Mouse (Mus musculus) kidney, adult 2 months (tissue): ENCODE data around the gene Baiap3. TPM values are rescaled to one million over a fixed set of nuclear protein-coding genes. Genes with fewer than 3 reads are reported as not detected.
A peak's percentile ranks its signal among the peaks of the same experiment; 100 is the strongest.

Experiments used
- DNase-seq: peaks from one replicate; pipeline ENCODE4 v3.0.0; 2021
- H3K27ac ChIP-seq: fragments of 200-500 bp; 2 replicates; pipeline ENCODE4 v1.5.1; 2012; ENCODE audit warnings: low read depth, low read length, control low read depth, inconsistent platforms; ENCODE audit not compliant: insufficient read depth
- H3K27me3 ChIP-seq: fragments of 200-500 bp; replicated peaks from 2 replicates; pipeline ENCODE4 v1.6.1; 2012; ENCODE audit warnings: mild to moderate bottlenecking, moderate library complexity, low read length, inconsistent platforms; ENCODE audit not compliant: control insufficient read depth, insufficient read depth
- H3K36me3 ChIP-seq: fragments of 200-500 bp; 2 replicates; pipeline ENCODE4 v1.6.1; 2012; ENCODE audit warnings: mild to moderate bottlenecking, moderate library complexity, low read length, inconsistent platforms; ENCODE audit not compliant: control insufficient read depth, insufficient read depth
- H3K4me1 ChIP-seq: fragments of 200-500 bp; 2 replicates; pipeline ENCODE4 v1.6.1; 2011; ENCODE audit warnings: low read length; ENCODE audit not compliant: control insufficient read depth, insufficient read depth
- H3K4me3 ChIP-seq: fragments of 200-500 bp; 2 replicates; pipeline ENCODE4 v1.5.1; 2011; ENCODE audit warnings: mild to moderate bottlenecking, low read depth, low read length, control low read depth; ENCODE audit not compliant: insufficient read depth
- CTCF ChIP-seq: fragments of 200-500 bp; conservative IDR thresholded peaks from 2 replicates; pipeline ENCODE4 v1.5.1; 2011; ENCODE audit warnings: low read depth, mild to moderate bottlenecking, control low read depth, low read length, moderate library complexity, mixed read lengths; ENCODE audit not compliant: insufficient read depth, insufficient read length
- POLR2A ChIP-seq: fragments of 200-500 bp; IDR thresholded peaks from one replicate; pipeline ENCODE4 v1.6.1; 2011; ENCODE audit warnings: low read depth, low read length, control low read depth
- WGBS: fragments of 180-500 bp; shearing (Covaris S2); methylation state at CpG from one replicate; pipeline ENCODE4 v1.1.7; 2018; 5-methylcytosine and 5-hydroxymethylcytosine counted together
- polyA plus RNA-seq: library from polyadenylated mRNA; depleted of rRNA; stranded (reverse); fragments of >200 nt; gene quantifications from 2 replicates; pipeline ENCODE4 v1.2.3, GENCODE M21; 2012; rRNA removed

Baiap3 gene
- polyA plus RNA-seq, 1 experiment: 5.6 TPM

GRCm38 (mm10) chr17:25210680-25211466 is 45.3 kb downstream of the Baiap3 start:
- TF ChIP-seq POLR2A (no peak), CTCF (no peak)
- WGBS: 68% methylated on average over 15 of the region's 15 CpGs
- peak overlapping the region; percentile 60 for H3K27ac ChIP-seq
- DNase-seq: peak; percentile 87
- H3K27me3 ChIP-seq: no peaks in the 10 kb centered on the region
- peaks cover 3% of the 10 kb centered on the region; the same call in 1 of the 2 replicates for H3K4me1 ChIP-seq
- H3K36me3 ChIP-seq: peaks cover 2% of the 10 kb centered on the region; the same call in 1 of the 2 replicates
- H3K4me3 ChIP-seq: no peak overlapping the region

DNA sequence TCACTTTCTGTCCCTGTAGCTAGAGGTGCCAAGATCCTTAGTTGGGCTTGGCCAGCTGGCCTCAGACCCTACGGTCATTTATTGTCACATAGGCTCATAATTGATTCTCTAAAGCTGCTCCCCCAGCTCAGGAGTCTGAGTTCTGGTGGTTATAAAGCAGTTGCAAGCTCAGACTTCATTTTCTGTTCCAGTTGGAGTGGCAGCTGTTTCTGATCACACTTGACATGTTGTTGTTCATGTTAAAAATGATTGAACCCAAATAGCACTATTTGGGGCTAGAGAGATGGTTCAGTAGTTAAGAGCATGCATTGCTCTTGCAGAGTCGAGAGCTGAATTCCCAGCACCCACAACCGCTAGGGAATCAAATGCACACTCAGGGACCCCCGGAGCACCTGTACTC is 46.2 kb downstream of the Baiap3 start:
- Histone ChIP-seq H3K27ac (peak overlapping the region; percentile 30), H3K27me3 (no peaks in the 10 kb centered on the region), H3K4me1 (peaks cover 3% of the 10 kb centered on the region; the same call in 1 of the 2 replicates), H3K36me3 (no peaks in the 10 kb centered on the region; the same call in 1 of the 2 replicates), H3K4me3 (no peak overlapping the region)
- 80% methylated on average over 4 of the region's 4 CpGs for WGBS
- DNase-seq: peak; percentile 55
- no peak for TF ChIP-seq CTCF
- TF ChIP-seq POLR2A: no peak

DNA sequence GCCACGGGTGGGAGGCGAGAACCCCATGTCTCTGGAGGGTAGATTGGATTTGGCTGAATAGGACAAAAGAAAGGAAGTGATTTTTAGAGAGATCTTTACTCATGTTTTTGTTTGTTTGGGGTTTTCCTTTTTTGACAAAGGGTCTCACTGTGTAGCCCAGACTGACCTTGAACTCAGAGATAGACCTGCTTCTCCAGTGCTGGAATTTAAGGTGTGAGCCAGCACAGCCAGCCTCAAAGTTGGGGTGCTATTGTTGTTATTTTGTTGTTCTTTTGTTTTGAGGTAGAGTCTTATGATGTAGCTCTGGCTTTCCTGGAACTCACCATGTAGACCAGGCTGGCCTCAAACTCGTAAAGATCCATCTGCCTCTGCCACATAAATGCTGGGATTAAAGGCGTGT is 53.8 kb downstream of the Baiap3 start:
- TF ChIP-seq CTCF (no peak), POLR2A (no peak)
- Histone ChIP-seq H3K27ac (no peak overlapping the region), H3K36me3 (no peaks in the 10 kb centered on the region; the same call in 1 of the 2 replicates), H3K4me1 (no peaks in the 10 kb centered on the region), H3K4me3 (no peak overlapping the region), H3K27me3 (no peaks in the 10 kb centered on the region)
- no peak for DNase-seq
- 97% methylated on average over 4 of the region's 4 CpGs for WGBS

Other genes with a start within 250 kb of the Baiap3 start
- gene Cramp1l, start 240.6 kb downstream of the Baiap3 start, polyA plus RNA-seq: 11.9 and 13.3 TPM in 2 replicates
- 10.1 and 10.6 TPM in 2 replicates for gene Ift140, start 240.3 kb downstream of the Baiap3 start, polyA plus RNA-seq
- 93.4 and 100 TPM in 2 replicates for gene Tmem204, start 172.8 kb downstream of the Baiap3 start, polyA plus RNA-seq
- gene Telo2, start 140.4 kb downstream of the Baiap3 start, polyA plus RNA-seq: 11.6 and 13.3 TPM in 2 replicates
- gene Ptx4, start 135.6 kb downstream of the Baiap3 start, polyA plus RNA-seq: not detected in 2 replicates
- 42.6 and 51.3 TPM in 2 replicates for gene Clcn7, start 123.0 kb downstream of the Baiap3 start, polyA plus RNA-seq
- gene Ccdc154, start 93.9 kb downstream of the Baiap3 start, polyA plus RNA-seq: 0.04 and 0.05 TPM in 2 replicates
- 0.11 TPM in 1 of 2 replicates, not detected in the other for gene Gm38655, start 80.9 kb downstream of the Baiap3 start, polyA plus RNA-seq
- 10.8 and 12.2 TPM in 2 replicates for gene BC003965, start 71.8 kb downstream of the Baiap3 start, polyA plus RNA-seq
- 38.3 and 44.1 TPM in 2 replicates for gene Unkl, start 68.0 kb downstream of the Baiap3 start, polyA plus RNA-seq
- gene Gnptg, start 16.2 kb downstream of the Baiap3 start, polyA plus RNA-seq: 121 and 123 TPM in 2 replicates
- gene Tsr3, start 16.2 kb downstream of the Baiap3 start, polyA plus RNA-seq: 20.0 and 21.6 TPM in 2 replicates
- 110 and 128 TPM in 2 replicates for gene Ube2i, start 18.3 kb upstream of the Baiap3 start, polyA plus RNA-seq
- gene Prss34, start 42.0 kb upstream of the Baiap3 start, polyA plus RNA-seq: not detected in 2 replicates
- gene Prss28, start 52.3 kb upstream of the Baiap3 start, polyA plus RNA-seq: not detected in 2 replicates
- not detected in 2 replicates for gene Prss29, start 62.3 kb upstream of the Baiap3 start, polyA plus RNA-seq
- not detected in 2 replicates for gene Tpsab1, start 89.2 kb upstream of the Baiap3 start, polyA plus RNA-seq
- 1.8 and 2.4 TPM in 2 replicates for gene Tpsb2, start 109.9 kb upstream of the Baiap3 start, polyA plus RNA-seq
- 0.12 TPM in 1 of 2 replicates, not detected in the other for gene Tpsg1, start 112.9 kb upstream of the Baiap3 start, polyA plus RNA-seq
- gene Cacna1h, start 177.4 kb upstream of the Baiap3 start, polyA plus RNA-seq: 0.44 and 1.3 TPM in 2 replicates
- gene Tekt4, start 198.3 kb upstream of the Baiap3 start, polyA plus RNA-seq: 0.07 and 0.08 TPM in 2 replicates
- not detected in 2 replicates for gene Sstr5, start 240.9 kb upstream of the Baiap3 start, polyA plus RNA-seq